Mouse (Mus musculus): ENCODE measurements around the gene Ier2. TPM values are rescaled to one million over a fixed set of nuclear protein-coding genes. Genes with fewer than 3 reads are reported as not detected.

Ier2 gene
- polyA plus RNA-seq, 1 experiment from 2014 or later: 20.3 TPM

Other genes with a start within 250 kb of the Ier2 start
- 27.3 and 27.7 TPM in 2 replicates for gene Trmt1, start 23.5 kb upstream of the Ier2 start, polyA plus RNA-seq (2015; fragmentation: Nextera tagmentation; extraction: Ambion mirVana)
- 5.4 and 6.3 TPM in 2 replicates for gene Nacc1, start 25.0 kb upstream of the Ier2 start, polyA plus RNA-seq (2015; fragmentation: Nextera tagmentation; extraction: Ambion mirVana)
- 43.7 and 45.6 TPM in 2 replicates for gene Lyl1, start 38.6 kb upstream of the Ier2 start, polyA plus RNA-seq (2015; fragmentation: Nextera tagmentation; extraction: Ambion mirVana)
- 7.0 and 7.8 TPM in 2 replicates for gene G430095P16Rik, start 60.2 kb upstream of the Ier2 start, polyA plus RNA-seq (2015; fragmentation: Nextera tagmentation; extraction: Ambion mirVana)
- 2.0 and 2.4 TPM in 2 replicates for gene Nfix, start 137.5 kb upstream of the Ier2 start, polyA plus RNA-seq (2015; fragmentation: Nextera tagmentation; extraction: Ambion mirVana)
- gene Dand5, start 160.0 kb upstream of the Ier2 start, polyA plus RNA-seq (2015; fragmentation: Nextera tagmentation; extraction: Ambion mirVana): 2.5 and 3.0 TPM in 2 replicates
- gene Gadd45gip1, start 168.7 kb upstream of the Ier2 start, polyA plus RNA-seq (2015; fragmentation: Nextera tagmentation; extraction: Ambion mirVana): 41.5 and 41.9 TPM in 2 replicates
- gene Rad23a, start 177.8 kb upstream of the Ier2 start, polyA plus RNA-seq (2015; fragmentation: Nextera tagmentation; extraction: Ambion mirVana): 294 and 307 TPM in 2 replicates
- gene Calr, start 184.1 kb upstream of the Ier2 start, polyA plus RNA-seq (2015; fragmentation: Nextera tagmentation; extraction: Ambion mirVana): 473 and 480 TPM in 2 replicates
- 52.7 and 53.1 TPM in 2 replicates for gene Farsa, start 194.1 kb upstream of the Ier2 start, polyA plus RNA-seq (2015; fragmentation: Nextera tagmentation; extraction: Ambion mirVana)
- gene Syce2, start 209.3 kb upstream of the Ier2 start, polyA plus RNA-seq (2015; fragmentation: Nextera tagmentation; extraction: Ambion mirVana): 41.2 and 47.8 TPM in 2 replicates
- gene Gcdh, start 231.1 kb upstream of the Ier2 start, polyA plus RNA-seq (2015; fragmentation: Nextera tagmentation; extraction: Ambion mirVana): 65.7 and 73.0 TPM in 2 replicates
- gene Klf1, start 239.1 kb upstream of the Ier2 start, polyA plus RNA-seq (2015; fragmentation: Nextera tagmentation; extraction: Ambion mirVana): 394 and 409 TPM in 2 replicates
- 12.5 and 13.6 TPM in 2 replicates for gene Dnase2a, start 245.7 kb upstream of the Ier2 start, polyA plus RNA-seq (2015; fragmentation: Nextera tagmentation; extraction: Ambion mirVana)

Measured in liver, embryonic 16.5 days (tissue).